Mouse (Mus musculus) heart, adult 2 months (tissue): ENCODE measurements around the gene Mast2.

Source experiments
- CTCF ChIP-seq: fragments of 200-600 bp; IDR thresholded peaks from 2 replicates; pipeline ENCODE4 v1.8.1; 2022; ENCODE audit warnings: antibody characterized with exemption, mild to moderate bottlenecking, moderate library complexity
- POLR2A ChIP-seq: fragments of 200-500 bp; IDR thresholded peaks from 2 replicates; pipeline ENCODE4 v1.6.1; 2011; ENCODE audit warnings: mild to moderate bottlenecking, low read depth, low read length, control low read depth; ENCODE audit not compliant: insufficient read depth

GRCm38 (mm10) chr4:116405276-116405954 lies 58.6 kb downstream of the Mast2 start:
- TF ChIP-seq CTCF (no peak), POLR2A (no peak)
